Mouse (Mus musculus) naive thymus-derived CD4-positive, alpha-beta T cell, adult 5 months (primary cell): ENCODE data around the gene Snn. TPM values are rescaled to one million over a fixed set of nuclear protein-coding genes. Genes with fewer than 3 reads are reported as not detected.

Source experiments
- polyA plus RNA-seq: library from polyadenylated mRNA; unstranded; fragments of 100-300 nt; shearing (Covaris generic); gene quantifications from one replicate; pipeline ENCODE4 v1.2.1, GENCODE M21; 2017

Gene Snn
- 2.5 TPM for polyA plus RNA-seq

DNA sequence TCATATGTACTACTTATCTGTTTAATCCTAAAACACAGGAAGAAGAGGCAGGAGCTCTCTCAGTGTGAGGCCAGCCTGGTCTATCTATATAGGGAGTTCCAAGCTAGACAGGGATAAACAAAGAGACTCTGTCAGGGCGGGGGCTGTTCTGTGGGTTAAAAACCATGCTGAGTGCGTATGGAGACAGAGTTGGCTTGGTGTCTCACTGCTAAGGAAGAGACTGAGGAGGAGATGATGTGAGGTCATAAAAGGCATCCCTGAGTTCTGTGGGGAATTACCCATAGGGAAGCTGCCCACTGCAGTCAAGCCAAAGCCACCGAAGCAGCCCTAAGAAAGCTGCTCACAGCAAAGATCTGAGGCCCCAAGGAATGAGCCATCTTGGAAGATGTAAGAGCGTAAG is at the start of gene Snn:
Snn (plus strand) TSS at position 301 of the 400 bp plus-strand sequence.

DNA sequence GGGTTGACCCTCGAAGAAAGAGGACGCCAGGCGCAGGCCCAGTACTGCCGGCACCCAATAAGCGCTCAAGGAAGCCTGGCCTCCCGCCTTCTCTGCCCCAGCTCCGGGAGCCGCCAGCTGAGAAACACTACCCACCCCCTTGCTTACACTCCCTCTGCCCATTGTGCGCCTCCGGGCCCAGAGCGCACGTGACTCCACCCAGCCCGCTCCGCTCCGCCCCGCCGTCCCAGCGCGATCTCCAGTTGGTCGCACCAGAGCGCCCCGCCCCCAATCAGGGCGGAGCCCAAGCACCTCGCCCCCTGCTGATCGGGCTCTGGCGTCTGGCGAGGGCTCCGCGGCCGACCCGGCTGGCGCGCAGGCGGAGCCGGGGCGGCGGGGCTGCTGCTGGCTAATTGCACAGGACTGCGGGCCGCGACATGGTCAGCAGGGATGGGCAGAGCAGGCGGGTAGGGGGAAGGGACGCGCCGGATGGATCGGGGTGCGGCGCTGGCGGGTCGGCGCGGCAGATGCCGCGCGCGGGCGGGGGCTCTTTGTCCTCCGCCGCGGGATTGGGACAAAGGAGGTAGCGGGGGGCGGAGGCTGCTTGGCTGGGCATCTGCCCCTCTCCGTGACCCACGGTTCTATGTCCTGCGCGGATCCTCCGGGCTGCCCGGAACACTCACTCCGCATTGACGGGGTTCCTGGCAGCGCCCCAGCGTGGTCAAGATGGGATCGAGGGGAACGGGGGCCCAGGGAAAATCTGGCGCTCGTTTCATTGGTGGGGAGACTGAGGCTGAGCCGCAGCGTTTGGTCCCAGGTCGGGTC is 5.5 kb downstream of the Snn start, which contains the start of gene Litaf:
Litaf (minus strand) TSS at position 129 of the 804 bp plus-strand sequence.

Other genes starting within 250 kb of the Snn start
- not detected for gene Gm11172, start 248.0 kb upstream of the Snn start, polyA plus RNA-seq
- gene Rmi2, start 225.9 kb upstream of the Snn start, polyA plus RNA-seq, result 2.5 TPM
- 29.8 TPM for gene Litaf, start 5.2 kb downstream of the Snn start, polyA plus RNA-seq
- 82.0 TPM for gene Txndc11, start 73.7 kb downstream of the Snn start, polyA plus RNA-seq
- gene Zc3h7a, start 115.4 kb downstream of the Snn start, polyA plus RNA-seq, result 366 TPM
- 245 TPM for gene Rsl1d1, start 142.4 kb downstream of the Snn start, polyA plus RNA-seq
- 102 TPM for gene Gspt1, start 193.4 kb downstream of the Snn start, polyA plus RNA-seq